Mouse (Mus musculus): Measurements from ENCODE around the gene Zfp326.

Zfp326 gene

DNA sequence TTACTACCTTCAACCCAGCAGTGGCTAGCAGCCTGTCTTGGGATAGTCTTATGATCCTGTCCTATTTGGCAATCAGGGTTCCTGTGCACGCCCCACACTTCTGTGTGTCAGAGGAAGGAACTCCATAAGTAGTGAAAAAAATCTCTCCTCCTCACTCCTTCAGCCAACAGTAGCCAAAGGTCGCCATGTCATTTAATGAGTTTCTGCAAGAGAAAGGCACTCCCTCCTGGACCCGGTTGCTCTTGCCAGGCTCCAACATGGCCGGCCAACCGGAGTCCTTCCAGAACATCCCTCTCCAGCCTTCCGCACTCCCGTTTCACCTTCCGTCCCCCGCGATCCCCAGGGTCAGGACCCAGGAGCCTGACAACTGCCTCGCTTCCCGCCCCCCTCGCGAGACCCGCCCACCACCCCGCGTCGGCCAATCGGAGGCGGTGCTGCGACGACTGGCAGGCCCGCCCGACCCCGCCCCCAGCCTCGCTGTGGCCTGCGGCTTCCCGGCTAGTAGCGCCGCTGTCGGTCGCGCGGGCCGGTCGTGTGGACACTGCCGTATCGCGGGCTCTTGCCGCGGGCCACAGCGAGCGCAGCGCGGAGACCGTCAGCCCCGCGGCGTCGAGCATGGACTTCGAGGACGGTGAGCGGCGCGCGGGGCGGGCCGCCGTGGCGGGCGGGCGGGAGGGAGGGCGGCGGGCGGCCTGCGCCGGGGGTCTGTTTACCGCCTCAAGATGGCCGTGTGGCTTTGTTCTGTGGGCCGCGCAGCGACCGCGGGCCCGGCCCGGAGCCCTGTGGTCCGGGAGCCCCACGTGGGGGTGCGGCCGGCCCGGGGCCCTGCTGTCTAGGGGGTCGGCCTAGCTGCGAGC, at the start of gene Zfp326:
Zfp326 (plus strand) TSS at position 498 of the 857 bp plus-strand sequence.
- peak; percentile 96 for DNase-seq

GRCm38 (mm10) chr5:105826916-105827510, 49.4 kb upstream of the Zfp326 start:
- no peak for DNase-seq

DNA sequence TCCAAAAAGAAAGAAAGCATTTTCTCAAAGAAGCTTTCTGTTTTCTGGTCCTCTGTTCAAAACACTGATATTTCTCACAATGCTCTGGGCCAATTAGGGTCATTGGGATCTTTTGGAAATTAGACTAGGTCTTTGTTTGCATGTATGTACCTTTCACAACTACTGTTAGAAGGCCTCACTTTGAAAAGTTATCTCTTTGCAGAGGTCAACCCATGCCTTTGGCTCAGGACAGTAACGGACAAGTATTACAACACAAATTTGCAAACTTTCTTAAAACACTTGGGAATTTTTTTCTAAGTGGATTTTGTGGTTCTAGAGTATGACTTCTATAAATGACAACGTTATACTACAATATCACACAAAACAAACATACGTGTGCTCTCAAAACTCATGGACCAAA, 48.3 kb upstream of the Zfp326 start:
- no peak for DNase-seq

- no peak for DNase-seq
Observed at GRCm38 (mm10) chr5:105829008-105829586, 47.3 kb upstream of the Zfp326 start.

- DNase-seq, result no peak
Observed at GRCm38 (mm10) chr5:105832140-105832539, 44.2 kb upstream of the Zfp326 start.

- no peak for DNase-seq
Observed at GRCm38 (mm10) chr5:105833923-105834322, 42.4 kb upstream of the Zfp326 start.

DNA sequence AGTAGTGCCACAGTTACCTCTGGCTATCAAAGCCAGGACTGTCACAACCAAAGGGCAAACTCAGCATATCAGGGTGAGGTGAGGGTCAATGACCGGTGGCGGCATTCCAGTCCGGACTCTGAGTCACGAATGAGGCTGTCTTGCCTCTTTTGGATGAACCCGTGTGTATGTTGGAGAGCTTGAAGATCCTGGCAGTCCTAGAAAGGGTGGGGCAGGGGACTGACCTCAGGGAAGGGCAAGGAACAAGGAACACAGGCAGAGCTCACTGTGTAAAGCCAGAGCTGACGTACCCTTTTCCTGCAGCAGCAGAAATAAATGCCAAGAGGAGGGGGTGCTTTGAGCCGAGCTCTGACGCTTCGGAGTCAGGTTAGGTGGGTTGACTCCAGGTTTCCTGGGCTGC, 40.4 kb upstream of the Zfp326 start:
- no peak for DNase-seq

DNA sequence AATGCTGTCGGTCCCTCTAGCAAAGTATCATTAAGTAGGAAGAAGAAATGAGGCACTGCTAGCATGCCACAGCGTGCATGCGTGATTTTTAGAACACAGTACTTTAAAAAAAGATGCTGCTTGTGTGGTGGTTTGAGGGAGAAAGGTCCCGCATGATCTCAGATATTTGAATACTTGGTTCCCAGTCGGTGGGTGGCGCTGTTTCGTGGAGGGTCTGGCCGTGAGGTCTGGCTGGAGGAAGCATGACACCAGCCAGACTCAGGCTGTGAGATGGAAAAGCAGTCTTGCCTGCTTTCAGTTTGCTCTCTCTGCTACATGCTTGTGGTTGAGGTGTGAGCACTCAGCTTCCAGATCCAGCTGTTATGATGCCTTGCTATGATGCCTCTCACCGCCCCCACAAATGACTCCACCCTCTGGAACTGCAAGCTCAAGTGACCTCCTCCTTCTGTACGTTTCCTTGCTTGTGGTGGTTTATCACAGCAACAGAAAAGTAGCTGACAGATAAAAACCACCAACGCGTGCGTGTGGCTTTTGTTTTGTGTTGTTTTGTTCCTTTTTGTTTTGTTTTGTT, 36.5 kb upstream of the Zfp326 start:
- no peak for DNase-seq

- no peak for DNase-seq
Observed at GRCm38 (mm10) chr5:105844044-105844753, 32.2 kb upstream of the Zfp326 start.

DNA sequence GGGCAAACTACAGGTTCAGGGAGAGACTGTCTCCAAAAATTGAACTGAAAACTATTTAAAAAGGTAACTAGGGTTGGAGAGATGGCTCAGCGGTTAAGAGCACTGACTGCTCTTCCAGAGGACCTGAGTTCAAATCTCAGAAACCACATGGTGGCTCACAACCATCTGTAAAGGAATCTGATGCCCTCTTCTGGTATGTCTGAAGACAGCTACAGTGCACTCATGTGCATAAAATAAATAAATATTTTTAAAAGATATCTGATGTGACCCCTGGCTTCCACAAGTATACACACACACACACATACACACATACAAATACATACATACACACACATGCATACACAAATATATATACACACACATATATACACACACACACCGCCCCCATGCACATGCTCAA, 31.3 kb upstream of the Zfp326 start:
- no peak for DNase-seq

GRCm38 (mm10) chr5:105847726-105848125, 28.6 kb upstream of the Zfp326 start:
- no peak for DNase-seq

GRCm38 (mm10) chr5:105849222-105849621, 27.1 kb upstream of the Zfp326 start:
- DNase-seq, result peak; percentile 46

DNA sequence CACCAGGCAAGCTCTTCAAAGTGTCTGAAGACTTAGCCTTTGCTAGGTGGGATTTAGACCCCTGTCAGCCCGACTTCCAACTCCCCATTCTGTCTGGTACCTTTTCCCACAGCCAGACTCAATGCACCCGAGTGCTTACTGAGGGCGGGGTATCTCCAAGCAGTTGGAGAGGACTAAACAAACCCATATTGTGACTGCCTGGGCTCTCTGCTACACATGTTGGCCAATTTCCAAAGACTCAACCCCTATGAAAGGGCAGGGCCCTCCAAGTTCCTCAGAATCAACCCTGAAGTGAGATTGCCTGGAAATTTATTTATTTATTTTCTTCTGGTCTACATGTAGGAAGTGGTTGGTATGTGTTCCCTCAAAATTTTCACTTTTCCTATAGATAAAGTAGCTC, 26.7 kb upstream of the Zfp326 start:
- no peak for DNase-seq

- no peak for DNase-seq
Observed at GRCm38 (mm10) chr5:105853271-105853670, 23.1 kb upstream of the Zfp326 start.

DNA sequence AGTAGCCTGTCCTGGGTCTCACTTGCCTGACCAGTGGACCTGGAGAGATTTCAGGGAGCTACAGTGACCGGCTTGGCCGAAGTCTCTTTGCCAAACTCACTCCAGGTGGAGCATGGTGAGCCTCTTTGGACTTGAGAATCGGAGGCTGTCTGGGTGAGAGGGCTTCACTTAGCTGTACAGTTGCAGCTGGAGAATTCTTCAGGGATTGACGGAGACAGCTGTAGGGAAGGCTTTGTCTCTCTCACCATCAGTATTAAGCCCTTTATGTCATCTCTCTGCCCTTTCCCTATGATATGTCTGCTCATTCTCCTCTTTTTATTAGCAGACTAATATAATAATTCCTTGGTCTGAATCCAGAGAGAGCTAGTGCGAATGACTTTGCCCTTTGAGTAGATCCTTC, 18.9 kb upstream of the Zfp326 start:
- DNase-seq, result no peak

DNA sequence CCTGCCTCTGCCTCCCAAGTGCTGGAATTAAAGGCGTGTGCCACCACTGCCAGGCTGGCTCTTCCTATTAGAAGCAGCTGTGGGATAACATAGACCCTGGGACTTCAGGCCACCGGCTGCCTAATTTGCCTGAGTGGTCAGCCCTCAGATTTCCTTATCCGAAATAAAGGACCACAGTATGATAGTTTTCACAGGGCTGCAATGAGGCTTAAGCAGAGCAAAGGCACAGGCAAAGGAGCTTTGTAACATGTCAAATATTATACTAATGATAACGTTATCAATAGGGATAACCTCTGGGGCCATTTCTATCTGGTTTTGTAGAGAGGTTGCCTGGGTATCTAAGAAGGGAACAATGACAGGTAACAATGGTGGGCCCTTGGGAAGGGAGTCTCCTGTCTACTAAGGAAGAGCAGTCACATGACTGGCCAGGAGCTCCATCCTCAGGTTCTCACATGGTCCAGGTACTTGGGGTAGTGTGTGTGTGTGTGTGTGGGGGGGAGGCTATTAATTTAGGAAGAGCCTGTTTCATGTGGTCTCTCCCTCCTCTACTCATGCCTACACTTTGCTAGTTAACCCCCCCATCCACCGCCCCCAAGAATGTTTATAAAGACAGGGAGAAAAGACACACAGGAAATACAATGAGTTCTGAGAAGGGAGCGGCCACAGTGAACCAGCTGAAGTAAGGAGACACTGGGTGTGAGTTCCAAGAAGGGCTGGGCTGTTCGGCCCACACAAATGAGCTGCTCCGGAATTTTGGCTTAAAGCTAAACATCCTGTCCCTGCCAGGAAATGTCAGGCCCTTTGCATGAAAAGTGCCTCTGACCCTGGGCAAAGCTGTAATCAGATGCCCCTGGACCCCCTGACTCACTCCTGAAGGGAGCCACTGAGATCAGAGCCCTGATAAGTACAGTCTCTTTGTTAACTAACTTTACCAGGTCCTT, 17.3 kb upstream of the Zfp326 start:
- DNase-seq, result no peak

DNA sequence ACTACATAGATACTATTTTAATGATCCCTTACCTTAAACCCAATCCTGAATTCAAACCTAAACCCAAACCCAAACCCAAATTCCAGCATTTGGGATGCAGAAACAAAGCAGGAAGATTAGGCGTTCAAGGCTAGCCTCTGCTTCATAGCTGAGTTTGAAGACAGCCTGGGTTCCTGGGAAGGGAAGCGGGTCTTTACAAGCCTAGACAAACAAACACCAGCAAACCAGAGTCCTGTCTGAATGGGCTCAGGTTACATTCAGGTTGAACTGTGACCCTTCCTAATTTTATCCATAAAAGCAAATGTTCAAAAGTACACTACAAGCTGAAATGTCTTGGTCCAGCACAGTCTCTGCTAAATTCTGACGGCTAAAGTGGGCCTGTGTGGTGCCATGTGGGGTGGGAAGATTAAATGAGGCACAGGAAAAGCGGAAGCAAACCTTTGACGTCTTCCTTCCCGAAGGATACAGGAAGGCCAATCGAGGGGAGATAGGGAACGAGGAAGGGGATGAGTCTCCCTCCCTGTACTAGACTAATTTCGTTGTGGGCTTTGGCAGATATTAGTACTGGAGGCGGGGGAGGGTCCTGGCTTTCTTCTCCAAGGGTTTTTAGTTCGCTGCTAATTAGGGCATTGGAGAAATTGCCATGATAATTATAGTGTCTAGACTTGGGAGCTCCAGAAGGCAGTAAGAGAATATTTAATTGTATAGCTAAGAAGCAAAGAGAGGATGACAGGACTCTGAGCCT, 16.5 kb upstream of the Zfp326 start:
- DNase-seq, result no peak

DNA sequence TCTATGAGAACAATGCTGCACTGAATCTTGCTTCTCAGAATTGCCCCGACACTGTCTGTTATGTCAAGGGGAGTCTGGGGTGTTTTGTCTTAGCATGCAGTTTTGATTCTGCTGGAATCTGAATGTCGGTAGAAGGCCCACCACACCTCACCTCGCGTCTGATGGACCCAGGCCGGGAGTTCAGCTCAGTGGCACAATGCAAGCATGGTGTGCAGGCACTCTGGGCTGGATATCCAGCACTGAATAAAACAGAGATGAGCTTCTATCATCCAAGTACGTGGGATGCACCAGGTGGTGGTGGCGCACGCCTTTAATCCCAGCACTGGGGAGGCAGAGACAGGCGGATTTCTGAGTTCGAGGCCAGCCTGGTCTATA, 15.9 kb upstream of the Zfp326 start:
- no peak for DNase-seq

DNA sequence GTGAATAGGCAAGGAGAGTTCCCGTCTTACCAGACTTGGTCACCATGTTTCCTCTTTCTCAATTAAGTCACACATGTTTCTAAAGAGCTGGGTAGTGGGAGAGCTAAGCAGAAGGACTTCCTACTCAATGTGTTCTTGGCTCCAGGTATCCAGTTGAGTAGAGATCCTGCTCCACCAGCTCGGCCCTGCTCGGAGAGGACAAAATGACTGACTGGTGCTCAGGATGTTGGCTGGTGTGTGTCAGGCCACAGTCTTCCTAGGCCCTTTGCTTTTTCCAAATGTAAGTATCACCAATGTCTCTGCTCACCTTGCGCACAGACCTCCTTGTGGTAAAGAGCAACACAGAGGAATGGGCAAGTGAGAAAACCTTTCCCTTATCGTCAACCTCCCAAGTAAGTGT, 14.7 kb upstream of the Zfp326 start:
- no peak for DNase-seq

GRCm38 (mm10) chr5:105865110-105865628, 11.2 kb upstream of the Zfp326 start:
- DNase-seq, result peak; percentile 37

DNA sequence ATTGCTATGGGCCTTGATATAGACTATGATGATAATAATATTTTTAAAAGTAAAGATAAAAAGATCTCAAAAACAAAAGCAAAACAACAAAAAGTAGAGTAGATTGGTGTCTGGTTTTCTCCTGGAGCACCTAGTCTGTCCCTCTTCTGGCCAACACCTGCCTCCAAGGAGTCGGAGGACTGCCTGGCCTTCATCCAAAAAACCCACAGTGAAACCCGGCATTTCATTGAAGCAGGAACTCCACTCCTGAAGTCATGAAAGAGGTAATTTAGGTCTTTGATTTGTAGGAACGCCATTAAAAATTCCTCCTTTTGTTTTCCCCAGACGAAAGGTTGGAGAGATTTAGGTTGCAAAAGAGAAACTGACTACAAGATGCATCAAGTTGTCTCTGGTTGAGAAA, 8.9 kb upstream of the Zfp326 start:
- no peak for DNase-seq
